Mouse (Mus musculus) hindbrain, embryonic 12.5 days (tissue): ENCODE measurements around the gene 2010111I01Rik. TPM values are rescaled to one million over a fixed set of nuclear protein-coding genes. Genes with fewer than 3 reads are reported as not detected.

Source experiments
- ATAC-seq: fragments of 200-750 bp; cut with Nextera tagmentation; 2 replicates; pipeline ENCODE4 v1.8.0; 2017; ENCODE audit warnings: moderate TSS enrichment; ENCODE audit not compliant: low FRiP score
- H3K27ac ChIP-seq: fragments of 300-500 bp; sonication (generic); 2 replicates; pipeline ENCODE4 v1.5.1; 2016; ENCODE audit warnings: mild to moderate bottlenecking
- H3K27me3 ChIP-seq: fragments of 300-500 bp; sonication (generic); 2 replicates; pipeline ENCODE4 v1.6.1; 2016; ENCODE audit warnings: mild to moderate bottlenecking
- H3K36me3 ChIP-seq: fragments of 300-500 bp; sonication (generic); 2 replicates; pipeline ENCODE4 v1.6.1; 2016; ENCODE audit warnings: mild to moderate bottlenecking
- H3K4me1 ChIP-seq: fragments of 300-500 bp; sonication (generic); 2 replicates; pipeline ENCODE4 v1.6.1; 2016
- H3K4me2 ChIP-seq: fragments of 300-500 bp; sonication (generic); replicated peaks from 2 replicates; pipeline ENCODE4 v1.6.1; 2016; ENCODE audit warnings: mild to moderate bottlenecking
- H3K4me3 ChIP-seq: fragments of 300-500 bp; sonication (generic); 2 replicates; pipeline ENCODE4 v1.5.1; 2016; ENCODE audit warnings: mild to moderate bottlenecking
- H3K9ac ChIP-seq: fragments of 300-500 bp; sonication (generic); 2 replicates; pipeline ENCODE4 v1.6.1; 2016; ENCODE audit warnings: mild to moderate bottlenecking, moderate library complexity
- H3K9me3 ChIP-seq: fragments of 300-500 bp; sonication (generic); replicated peaks from 2 replicates; pipeline ENCODE4 v1.6.1; 2016; ENCODE audit warnings: mild to moderate bottlenecking
- WGBS: fragments of 180-500 bp; shearing (Covaris S2); methylation state at CpG from one replicate; pipeline ENCODE4 v1.1.7; 2016; 5-methylcytosine and 5-hydroxymethylcytosine counted together
- polyA plus RNA-seq: library from polyadenylated mRNA; unstranded; fragments of >200 nt; fragmentation: Nextera tagmentation; extraction: Ambion mirVana; gene quantifications from 2 replicates; pipeline ENCODE4 v1.2.1, GENCODE M21; 2016

The 2010111I01Rik gene
- polyA plus RNA-seq, 1 experiment from 2014 or later, result 47.6 TPM

- H3K4me1 ChIP-seq, result peaks cover 30% of the 10 kb centered on the region
- H3K4me3 ChIP-seq, result peak overlapping the region; percentile 60
- no peaks in the 10 kb centered on the region for H3K9me3 ChIP-seq
- H3K36me3 ChIP-seq, result 0 out of 2 replicates have a peak, but pooled peaks cover 2% of the 10 kb centered on the region
- H3K27me3 ChIP-seq, result peaks cover 2% of the 10 kb centered on the region; the same call in 1 of the 2 replicates
- peak overlapping the region; percentile 79 for H3K9ac ChIP-seq
- ATAC-seq, result no peak
- H3K4me2 ChIP-seq, result peak overlapping the region; percentile 74
- WGBS, result 49% methylated on average over 5 of the region's 5 CpGs
- no peak overlapping the region for H3K27ac ChIP-seq
These were observed 276.1 kb downstream of the 2010111I01Rik start for GRCm38 (mm10) chr13:63240835-63241234.

- 79% methylated on average over 3 of the region's 3 CpGs for WGBS
- H3K27me3 ChIP-seq, result peaks cover 2% of the 10 kb centered on the region; the same call in 1 of the 2 replicates
- ATAC-seq, result no peak
- no peak overlapping the region for H3K27ac ChIP-seq
- peak overlapping the region; percentile 45; the same call in 1 of the 2 replicates for H3K9ac ChIP-seq
- 0 out of 2 replicates have a peak, but pooled peaks cover 2% of the 10 kb centered on the region for H3K36me3 ChIP-seq
- no peaks in the 10 kb centered on the region for H3K9me3 ChIP-seq
- peaks cover 32% of the 10 kb centered on the region for H3K4me1 ChIP-seq
- peak overlapping the region; percentile 14; the same call in 1 of the 2 replicates for H3K4me3 ChIP-seq
- peak overlapping the region; percentile 74 for H3K4me2 ChIP-seq
These were observed 277.0 kb downstream of the 2010111I01Rik start for GRCm38 (mm10) chr13:63241665-63242064.

GRCm38 (mm10) chr13:63242401-63243192 lies 277.9 kb downstream of the 2010111I01Rik start:
- H3K4me2 ChIP-seq, result peak overlapping the region; percentile 74; the same call in 1 of the 2 replicates
- WGBS, result 77% methylated on average over 10 of the region's 10 CpGs
- H3K27me3 ChIP-seq, result peaks cover 2% of the 10 kb centered on the region; the same call in 1 of the 2 replicates
- peaks cover 32% of the 10 kb centered on the region for H3K4me1 ChIP-seq
- peak overlapping the region; percentile 14; the same call in 1 of the 2 replicates for H3K4me3 ChIP-seq
- no peaks in the 10 kb centered on the region for H3K9me3 ChIP-seq
- no peak overlapping the region for H3K9ac ChIP-seq
- 0 out of 2 replicates have a peak, but pooled peaks cover 2% of the 10 kb centered on the region for H3K36me3 ChIP-seq
- no peak for ATAC-seq
- H3K27ac ChIP-seq, result no peak overlapping the region

- no peak overlapping the region for H3K4me2 ChIP-seq
- H3K27ac ChIP-seq, result no peak overlapping the region
- 0 out of 2 replicates have a peak, but pooled peaks cover 2% of the 10 kb centered on the region for H3K36me3 ChIP-seq
- WGBS, result 83% methylated on average over 5 of the region's 5 CpGs
- H3K9me3 ChIP-seq, result no peaks in the 10 kb centered on the region
- no peak overlapping the region for H3K4me3 ChIP-seq
- ATAC-seq, result no peak
- peaks cover 2% of the 10 kb centered on the region; the same call in 1 of the 2 replicates for H3K27me3 ChIP-seq
- H3K4me1 ChIP-seq, result peaks cover 32% of the 10 kb centered on the region
- H3K9ac ChIP-seq, result no peak overlapping the region
These were observed 278.9 kb downstream of the 2010111I01Rik start for GRCm38 (mm10) chr13:63243586-63243985.

GRCm38 (mm10) chr13:63244425-63244824 lies 279.7 kb downstream of the 2010111I01Rik start:
- Histone ChIP-seq H3K9me3 (no peaks in the 10 kb centered on the region), H3K27me3 (peaks cover 2% of the 10 kb centered on the region; the same call in 1 of the 2 replicates), H3K4me1 (peaks cover 31% of the 10 kb centered on the region), H3K9ac (no peak overlapping the region), H3K27ac (no peak overlapping the region), H3K4me3 (no peak overlapping the region), H3K4me2 (0 out of 2 replicates have a peak overlapping the region, but pooled peaks have one; percentile 1), H3K36me3 (0 out of 2 replicates have a peak, but pooled peaks cover 2% of the 10 kb centered on the region)
- WGBS, result 54% methylated on average over 3 of the region's 3 CpGs
- no peak for ATAC-seq

GRCm38 (mm10) chr13:63245218-63245617 lies 280.5 kb downstream of the 2010111I01Rik start:
- no peak overlapping the region for H3K9ac ChIP-seq
- peaks cover 29% of the 10 kb centered on the region for H3K4me1 ChIP-seq
- H3K4me3 ChIP-seq, result no peak overlapping the region
- H3K36me3 ChIP-seq, result 0 out of 2 replicates have a peak, but pooled peaks cover 2% of the 10 kb centered on the region
- H3K9me3 ChIP-seq, result no peaks in the 10 kb centered on the region
- peaks cover 2% of the 10 kb centered on the region; the same call in 1 of the 2 replicates for H3K27me3 ChIP-seq
- no peak overlapping the region for H3K27ac ChIP-seq
- 0 out of 2 replicates have a peak overlapping the region, but pooled peaks have one; percentile 1 for H3K4me2 ChIP-seq
- WGBS, result 43% methylated on average over 9 of the region's 9 CpGs
- no peak for ATAC-seq

- peaks cover 27% of the 10 kb centered on the region for H3K4me1 ChIP-seq
- no peak overlapping the region for H3K4me2 ChIP-seq
- H3K27ac ChIP-seq, result no peak overlapping the region
- no peak overlapping the region for H3K4me3 ChIP-seq
- WGBS, result 68% methylated on average over 4 of the region's 4 CpGs
- no peak overlapping the region for H3K9ac ChIP-seq
- 0 out of 2 replicates have a peak, but pooled peaks cover 2% of the 10 kb centered on the region for H3K36me3 ChIP-seq
- no peaks in the 10 kb centered on the region for H3K9me3 ChIP-seq
- no peak for ATAC-seq
- peaks cover 2% of the 10 kb centered on the region; the same call in 1 of the 2 replicates for H3K27me3 ChIP-seq
These were observed 281.1 kb downstream of the 2010111I01Rik start for GRCm38 (mm10) chr13:63245812-63246211.

GRCm38 (mm10) chr13:63246332-63246940 lies 281.7 kb downstream of the 2010111I01Rik start:
- Histone ChIP-seq H3K4me3 (no peak overlapping the region), H3K4me1 (peaks cover 27% of the 10 kb centered on the region), H3K9ac (no peak overlapping the region), H3K36me3 (0 out of 2 replicates have a peak, but pooled peaks cover 2% of the 10 kb centered on the region), H3K4me2 (no peak overlapping the region), H3K27ac (no peak overlapping the region), H3K27me3 (no peaks in the 10 kb centered on the region; the same call in 1 of the 2 replicates), H3K9me3 (no peaks in the 10 kb centered on the region)
- no peak for ATAC-seq
- WGBS, result 83% methylated on average over 12 of the region's 12 CpGs

GRCm38 (mm10) chr13:63247041-63247440 lies 282.3 kb downstream of the 2010111I01Rik start:
- Histone ChIP-seq H3K9ac (no peak overlapping the region), H3K4me3 (no peak overlapping the region), H3K27me3 (no peaks in the 10 kb centered on the region), H3K36me3 (no peaks in the 10 kb centered on the region), H3K4me1 (peaks cover 25% of the 10 kb centered on the region), H3K4me2 (no peak overlapping the region), H3K27ac (no peak overlapping the region), H3K9me3 (no peaks in the 10 kb centered on the region)
- no peak for ATAC-seq
- 76% methylated on average over 7 of the region's 7 CpGs for WGBS

- H3K27me3 ChIP-seq, result no peaks in the 10 kb centered on the region
- H3K9me3 ChIP-seq, result no peaks in the 10 kb centered on the region
- H3K4me2 ChIP-seq, result no peak overlapping the region
- H3K4me1 ChIP-seq, result peaks cover 22% of the 10 kb centered on the region
- H3K9ac ChIP-seq, result no peak overlapping the region
- no peak overlapping the region for H3K27ac ChIP-seq
- ATAC-seq, result no peak
- WGBS, result 93% methylated on average over 11 of the region's 11 CpGs
- H3K4me3 ChIP-seq, result no peak overlapping the region
- no peaks in the 10 kb centered on the region for H3K36me3 ChIP-seq
These were observed 282.9 kb downstream of the 2010111I01Rik start for GRCm38 (mm10) chr13:63247631-63248030.

- Histone ChIP-seq H3K4me2 (no peak overlapping the region), H3K4me3 (no peak overlapping the region), H3K4me1 (peaks cover 22% of the 10 kb centered on the region), H3K27ac (no peak overlapping the region), H3K27me3 (no peaks in the 10 kb centered on the region), H3K9me3 (no peaks in the 10 kb centered on the region), H3K36me3 (no peaks in the 10 kb centered on the region), H3K9ac (no peak overlapping the region)
- ATAC-seq, result no peak
- WGBS, result 92% methylated on average over 10 of the region's 10 CpGs
These were observed 283.6 kb downstream of the 2010111I01Rik start for GRCm38 (mm10) chr13:63248318-63248717.

GRCm38 (mm10) chr13:63249171-63249570 lies 284.5 kb downstream of the 2010111I01Rik start:
- Histone ChIP-seq H3K9ac (no peak overlapping the region), H3K4me3 (no peak overlapping the region), H3K4me1 (peaks cover 22% of the 10 kb centered on the region), H3K9me3 (no peaks in the 10 kb centered on the region), H3K4me2 (no peak overlapping the region), H3K27me3 (no peaks in the 10 kb centered on the region), H3K36me3 (no peaks in the 10 kb centered on the region), H3K27ac (no peak overlapping the region)
- no peak for ATAC-seq
- 84% methylated on average over 7 of the region's 7 CpGs for WGBS
